22 mouse cellular contexts compared by ENCODE assay signal in the genomic region with DNA sequence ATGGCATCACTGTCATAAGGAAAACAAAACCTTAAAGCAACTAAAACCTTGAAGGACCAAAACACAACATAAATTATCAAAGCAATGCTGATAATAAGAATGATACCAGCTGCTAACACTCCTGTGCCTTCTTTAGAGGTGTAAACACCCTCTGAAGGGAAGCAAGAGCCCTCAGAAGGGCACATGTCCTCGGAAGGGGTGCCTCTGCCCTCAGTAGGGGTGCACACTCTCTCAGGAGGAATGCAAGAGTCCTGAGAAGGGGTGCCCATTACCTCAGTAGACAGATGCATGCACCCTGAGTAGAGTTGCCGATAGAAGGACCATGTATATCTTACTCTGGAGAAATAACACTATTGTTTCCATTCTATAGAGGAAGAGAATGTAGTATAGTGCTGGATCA.
"Had no signal": no experiment of that assay in that cellular context is flagged by ENCODE, and none has a peak within 500 bp of the region (broad histone marks: within the 10 kb centered on the region; RNA-seq: fewer than 3 reads in every experiment).

No protein-coding gene starts in this region.

- H3K27ac ChIP-seq: left cerebral cortex, adult 2 months; liver, embryonic 15.5 days; lung, embryonic 15.5 days; midbrain, embryonic 10.5 days; midbrain, embryonic 13.5 days; neural tube, embryonic 13.5 days had no signal

- H3K9ac ChIP-seq: liver, embryonic 15.5 days; lung, embryonic 15.5 days; midbrain, embryonic 13.5 days; neural tube, embryonic 13.5 days had no signal

- DNase-seq: kidney, postnatal 14 days; kidney, postnatal 4 days; layer of hippocampus, adult 9-11 months; layer of hippocampus, postnatal 36 days; lung, adult 18-20 months; lung, postnatal 10 days; lung, postnatal 36 days; retina, postnatal 1 day; right cerebral cortex, postnatal 25 days; thymus, adult 18-20 months; thymus, postnatal 14 days; thymus, postnatal 4 days had no signal

- H3K27me3 ChIP-seq: liver, embryonic 15.5 days; lung, embryonic 15.5 days; megakaryocyte, embryonic 14.5 days; midbrain, embryonic 13.5 days; neural tube, embryonic 13.5 days had no signal

- ATAC-seq: midbrain, embryonic 13.5 days; midbrain, embryonic 16.5 days had no signal

- H3K9me3 ChIP-seq: liver, embryonic 15.5 days; lung, embryonic 15.5 days; megakaryocyte, embryonic 14.5 days; midbrain, embryonic 10.5 days; midbrain, embryonic 13.5 days; neural tube, embryonic 13.5 days had no signal

- H3K36me3 ChIP-seq: liver, embryonic 15.5 days; lung, embryonic 15.5 days; midbrain, embryonic 13.5 days had no signal

- H3K4me3 ChIP-seq: left cerebral cortex, adult 2 months; liver, embryonic 15.5 days; lung, embryonic 15.5 days; megakaryocyte, embryonic 14.5 days; midbrain, embryonic 10.5 days; midbrain, embryonic 13.5 days; myocyte; neural tube, embryonic 13.5 days had no signal

- H3K4me2 ChIP-seq: liver, embryonic 11.5 days; liver, embryonic 15.5 days; lung, embryonic 15.5 days; midbrain, embryonic 13.5 days; neural tube, embryonic 13.5 days had no signal
